Mouse (Mus musculus) brain, embryonic 14.5 days (tissue): ENCODE measurements at regions not wholly inside any gene's neighbourhood (a gene's known extent, or its start where the extent isn't known, plus 50 kb on each side); places are given as distances from the start of the nearest gene placed in this dataset.
"Not testable (repeated sequence)": the region's sequence is repeated elsewhere in the genome, so short reads cannot be mapped to it uniquely, and the experiment has no call there.

Experiments used
- CTCF ChIP-seq: fragments of 200-500 bp; IDR thresholded peaks from 2 replicates; pipeline ENCODE4 v1.5.1; 2012; ENCODE audit warnings: inconsistent platforms, mild to moderate bottlenecking, moderate library complexity, borderline replicate concordance; ENCODE audit not compliant: insufficient read depth, insufficient read length; ENCODE audit errors: extremely low read depth
- POLR2A ChIP-seq: fragments of 200-500 bp; IDR thresholded peaks from 2 replicates; pipeline ENCODE4 v1.6.1; 2012; ENCODE audit warnings: mild to moderate bottlenecking, inconsistent platforms, borderline replicate concordance; ENCODE audit not compliant: poor library complexity, insufficient read depth, insufficient read length, severe bottlenecking; ENCODE audit errors: extremely low read depth

- TF ChIP-seq CTCF, POLR2A: not testable (repeated sequence)
These were observed 86.0 kb upstream of the Gmds start for GRCm38 (mm10) chr13:32424543-32424942.
